Mouse (Mus musculus): ENCODE results near the gene Iqcf1.

DNA sequence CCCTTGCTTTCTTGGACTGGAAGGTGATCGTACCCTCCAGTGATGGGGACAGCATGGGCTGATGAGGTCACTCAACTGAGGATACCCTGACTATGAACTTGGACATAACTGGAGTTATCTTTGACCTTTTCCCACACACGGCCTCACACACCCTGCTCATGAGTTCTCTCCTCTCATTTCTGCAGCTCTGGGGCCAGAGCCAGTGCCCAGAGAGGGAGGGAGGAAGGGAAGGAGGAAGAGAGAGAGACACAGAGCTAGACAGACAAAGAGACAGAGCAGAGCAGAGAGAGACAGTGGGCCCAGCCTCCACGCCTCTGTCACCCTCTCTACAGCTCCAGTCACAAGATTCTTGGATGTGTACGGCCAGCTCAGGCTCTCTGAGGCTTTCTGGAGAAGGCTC is 27.4 kb upstream of the Iqcf1 start:
- TF ChIP-seq CTCF (IDR thresholded peaks at IDR 0.05; ENCODE audit: borderline replicate concordance, insufficient read depth, low read depth, low read length), result no peak
- no peak for TF ChIP-seq POLR2A (IDR thresholded peaks at IDR 0.05; ENCODE audit: borderline replicate concordance, insufficient read depth, low read length)

All from cerebellum, adult 2 months (tissue).